Mouse (Mus musculus): Measurements from ENCODE around the gene 1700030K09Rik. TPM values are rescaled to one million over a fixed set of nuclear protein-coding genes. Genes with fewer than 3 reads are reported as not detected.

1700030K09Rik gene
- polyA plus RNA-seq, 1 experiment from 2014 or later, result 14.3 TPM

- WGBS, result 94% methylated on average over 7 of the region's 7 CpGs
- Histone ChIP-seq H3K27ac (no peak overlapping the region), H3K9me3 (no peaks in the 10 kb centered on the region), H3K4me3 (no peak overlapping the region), H3K27me3 (ENCODE audit: poor library complexity, severe bottlenecking) (no peaks in the 10 kb centered on the region), H3K4me1 (peaks cover 17% of the 10 kb centered on the region), H3K36me3 (replicated peaks) (peaks cover 79% of the 10 kb centered on the region)
- no peak for DNase-seq (ENCODE audit: extremely low spot score, low spot score)
Measured at GRCm38 (mm10) chr8:72470684-72471083, 27.0 kb downstream of the 1700030K09Rik start.

GRCm38 (mm10) chr8:72474826-72475546 lies 31.3 kb downstream of the 1700030K09Rik start, which contains the start of gene Cherp:
Gene Cherp (minus strand): TSS chr8:72475226.
- H3K27me3 ChIP-seq (ENCODE audit: poor library complexity, severe bottlenecking), result no peaks in the 10 kb centered on the region
- H3K36me3 ChIP-seq (replicated peaks), result peaks cover 51% of the 10 kb centered on the region
- peak; percentile 99 for DNase-seq (ENCODE audit: extremely low spot score, low spot score)
- no peaks in the 10 kb centered on the region for H3K9me3 ChIP-seq
- H3K4me1 ChIP-seq, result peaks cover 29% of the 10 kb centered on the region
- H3K27ac ChIP-seq, result peak within 1 kb of the TSS; percentile 95
- peak within 1 kb of the TSS; percentile 90 for H3K4me3 ChIP-seq
- WGBS, result under 1% methylated on average over 80 of the region's 80 CpGs

GRCm38 (mm10) chr8:72485456-72486199 lies 41.9 kb downstream of the 1700030K09Rik start:
- 85% methylated on average over 6 of the region's 6 CpGs for WGBS
- DNase-seq (ENCODE audit: extremely low spot score, low spot score), result no peak
- Histone ChIP-seq H3K27me3 (ENCODE audit: poor library complexity, severe bottlenecking) (no peaks in the 10 kb centered on the region), H3K4me1 (peaks cover 5% of the 10 kb centered on the region), H3K36me3 (replicated peaks) (peaks cover 96% of the 10 kb centered on the region), H3K4me3 (no peak overlapping the region), H3K9me3 (no peaks in the 10 kb centered on the region), H3K27ac (no peak overlapping the region)

GRCm38 (mm10) chr8:72487014-72487413 lies 43.3 kb downstream of the 1700030K09Rik start:
- no peak overlapping the region for H3K27ac ChIP-seq
- H3K4me1 ChIP-seq, result peaks cover 19% of the 10 kb centered on the region
- H3K4me3 ChIP-seq, result no peak overlapping the region
- no peaks in the 10 kb centered on the region for H3K9me3 ChIP-seq
- peaks cover 83% of the 10 kb centered on the region for H3K36me3 ChIP-seq (replicated peaks)
- no peak for DNase-seq (ENCODE audit: extremely low spot score, low spot score)
- no peaks in the 10 kb centered on the region for H3K27me3 ChIP-seq (ENCODE audit: poor library complexity, severe bottlenecking)

- no peak overlapping the region for H3K27ac ChIP-seq
- peak overlapping the region; percentile 94 for H3K4me3 ChIP-seq
- H3K9me3 ChIP-seq, result no peaks in the 10 kb centered on the region
- peaks cover 47% of the 10 kb centered on the region for H3K4me1 ChIP-seq
- no peak for DNase-seq (ENCODE audit: extremely low spot score, low spot score)
- peaks cover 65% of the 10 kb centered on the region for H3K36me3 ChIP-seq (replicated peaks)
- WGBS, result 88% methylated on average over 2 of the region's 2 CpGs
- no peaks in the 10 kb centered on the region for H3K27me3 ChIP-seq (ENCODE audit: poor library complexity, severe bottlenecking)
Measured at GRCm38 (mm10) chr8:72491017-72491416, 47.3 kb downstream of the 1700030K09Rik start.

- WGBS, result 1% methylated on average over 98 of the region's 98 CpGs
- DNase-seq (ENCODE audit: extremely low spot score, low spot score), result peak; percentile 23
- peak within 1 kb of the TSS; percentile 94 for H3K4me3 ChIP-seq
- H3K27me3 ChIP-seq (ENCODE audit: poor library complexity, severe bottlenecking), result no peaks in the 10 kb centered on the region
- no peaks in the 10 kb centered on the region for H3K9me3 ChIP-seq
- peaks cover 65% of the 10 kb centered on the region for H3K36me3 ChIP-seq (replicated peaks)
- peak within 1 kb of the TSS; percentile 88 for H3K27ac ChIP-seq
- H3K4me1 ChIP-seq, result peaks cover 54% of the 10 kb centered on the region
Measured at GRCm38 (mm10) chr8:72491680-72492621, 48.3 kb downstream of the 1700030K09Rik start, which contains the start of gene Slc35e1. Gene Slc35e1 (minus strand): TSS chr8:72492614.

GRCm38 (mm10) chr8:72492622-72493081 lies 49.0 kb downstream of the 1700030K09Rik start:
- no peaks in the 10 kb centered on the region for H3K9me3 ChIP-seq
- peak overlapping the region; percentile 88 for H3K27ac ChIP-seq
- H3K4me3 ChIP-seq, result peak overlapping the region; percentile 94
- H3K4me1 ChIP-seq, result peaks cover 54% of the 10 kb centered on the region
- DNase-seq (ENCODE audit: extremely low spot score, low spot score), result peak; percentile 99
- under 1% methylated on average over 56 of the region's 56 CpGs for whole genome bisulfite sequencing
- H3K27me3 ChIP-seq (ENCODE audit: poor library complexity, severe bottlenecking), result no peaks in the 10 kb centered on the region
- H3K36me3 ChIP-seq (replicated peaks), result peaks cover 65% of the 10 kb centered on the region

GRCm38 (mm10) chr8:72493381-72493780 lies 49.7 kb downstream of the 1700030K09Rik start:
- peak overlapping the region; percentile 88 for H3K27ac ChIP-seq
- H3K36me3 ChIP-seq (replicated peaks), result peaks cover 65% of the 10 kb centered on the region
- no peaks in the 10 kb centered on the region for H3K27me3 ChIP-seq (ENCODE audit: poor library complexity, severe bottlenecking)
- peaks cover 54% of the 10 kb centered on the region for H3K4me1 ChIP-seq
- no peak for DNase-seq (ENCODE audit: extremely low spot score, low spot score)
- peak overlapping the region; percentile 94 for H3K4me3 ChIP-seq
- WGBS, result 19% methylated on average over 8 of the region's 8 CpGs
- H3K9me3 ChIP-seq, result no peaks in the 10 kb centered on the region

- WGBS, result 87% methylated on average over 23 of the region's 23 CpGs
- no peaks in the 10 kb centered on the region for H3K27me3 ChIP-seq (ENCODE audit: poor library complexity, severe bottlenecking)
- no peak overlapping the region for H3K27ac ChIP-seq
- no peak overlapping the region for H3K4me3 ChIP-seq
- H3K36me3 ChIP-seq (replicated peaks), result peaks cover 59% of the 10 kb centered on the region
- peaks cover 50% of the 10 kb centered on the region for H3K4me1 ChIP-seq
- H3K9me3 ChIP-seq, result no peaks in the 10 kb centered on the region
- DNase-seq (ENCODE audit: extremely low spot score, low spot score), result no peak
Measured at GRCm38 (mm10) chr8:72495411-72496111, 51.9 kb downstream of the 1700030K09Rik start.

GRCm38 (mm10) chr8:72496217-72496616 lies 52.5 kb downstream of the 1700030K09Rik start:
- H3K9me3 ChIP-seq, result no peaks in the 10 kb centered on the region
- WGBS, result 91% methylated on average over 19 of the region's 19 CpGs

GRCm38 (mm10) chr8:72497911-72498310 lies 54.2 kb downstream of the 1700030K09Rik start:
- H3K36me3 ChIP-seq (replicated peaks), result peaks cover 70% of the 10 kb centered on the region
- no peaks in the 10 kb centered on the region for H3K9me3 ChIP-seq
- peaks cover 35% of the 10 kb centered on the region for H3K4me1 ChIP-seq
- no peak for DNase-seq (ENCODE audit: extremely low spot score, low spot score)
- 86% methylated on average over 1 of the region's 1 CpGs for WGBS
- H3K27ac ChIP-seq, result no peak overlapping the region
- H3K27me3 ChIP-seq (ENCODE audit: poor library complexity, severe bottlenecking), result no peaks in the 10 kb centered on the region
- H3K4me3 ChIP-seq, result no peak overlapping the region

More at GRCm38 (mm10) chr8:72496217-72496616, 52.5 kb downstream of the 1700030K09Rik start:
- Histone ChIP-seq H3K36me3 (replicated peaks) (peaks cover 60% of the 10 kb centered on the region), H3K27ac (no peak overlapping the region), H3K4me3 (no peak overlapping the region), H3K27me3 (ENCODE audit: poor library complexity, severe bottlenecking) (no peaks in the 10 kb centered on the region), H3K4me1 (peaks cover 43% of the 10 kb centered on the region)
- no peak for DNase-seq (ENCODE audit: extremely low spot score, low spot score)

GRCm38 (mm10) chr8:72498527-72498926 lies 54.8 kb downstream of the 1700030K09Rik start:
- Histone ChIP-seq H3K27ac (no peak overlapping the region), H3K36me3 (replicated peaks) (peaks cover 75% of the 10 kb centered on the region), H3K4me1 (peaks cover 31% of the 10 kb centered on the region), H3K27me3 (ENCODE audit: poor library complexity, severe bottlenecking) (no peaks in the 10 kb centered on the region), H3K4me3 (no peak overlapping the region), H3K9me3 (no peaks in the 10 kb centered on the region)
- 86% methylated on average over 4 of the region's 4 CpGs for WGBS
- no peak for DNase-seq (ENCODE audit: extremely low spot score, low spot score)

Data from forebrain, embryonic 10.5 days (tissue).